Mouse (Mus musculus) heart, adult 18-20 months (tissue): ENCODE measurements around the gene Tmem120b. TPM values are rescaled to one million over a fixed set of nuclear protein-coding genes. Genes with fewer than 3 reads are reported as not detected.

Source experiments
- DNase-seq, 2 experiments: peaks; one replicate each; pipeline ENCODE4 v3.0.0; 2021 to 2022; ENCODE audit warnings: mixed read lengths in 1 of 2
- total RNA-seq, 2 experiments: library from RNA; stranded (reverse); gene quantifications; 2 replicates each; pipeline ENCODE4 v1.2.3; 2021

Tmem120b gene
- total RNA-seq, 2 experiments from 2014 or later, result 10.1 to 10.3 TPM

DNA sequence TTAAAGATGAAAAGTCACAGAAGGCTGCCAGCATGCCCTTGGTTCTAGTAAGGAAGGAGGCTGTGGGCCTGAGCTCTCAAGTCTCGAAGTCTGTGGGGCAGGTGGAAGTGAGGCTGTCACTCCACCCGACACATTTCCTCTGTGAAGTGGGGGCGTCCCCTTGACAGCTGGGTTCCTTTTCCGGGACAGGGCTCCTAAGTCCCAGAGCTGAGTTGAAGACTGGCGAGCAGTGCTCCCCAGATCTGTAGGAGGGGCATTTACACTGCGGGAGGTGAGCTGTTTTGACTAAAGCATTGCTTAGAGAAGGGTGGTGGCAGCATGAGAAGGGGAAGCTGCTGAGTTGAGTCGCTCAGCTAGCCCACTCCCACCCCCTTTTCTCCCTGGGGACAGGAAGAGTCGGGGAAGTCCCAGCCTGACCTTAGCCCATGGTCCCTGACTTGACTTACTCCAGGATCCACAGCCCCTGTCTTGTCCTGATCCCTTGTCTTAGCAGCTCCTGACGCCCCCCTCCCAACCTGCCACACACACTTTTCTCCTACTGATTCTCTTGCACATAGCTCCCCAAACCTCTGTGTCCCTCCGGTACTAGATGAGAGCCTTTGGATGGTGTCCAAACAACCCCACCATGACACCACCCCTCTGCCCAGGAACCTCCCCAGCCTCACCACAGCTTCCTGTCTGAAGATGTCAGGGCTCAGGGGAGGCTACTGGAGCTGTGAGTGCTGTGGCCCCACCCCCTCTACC is 60.4 kb downstream of the Tmem120b start:
- DNase-seq, result peak in 1 of 2 experiments; percentile 78

DNA sequence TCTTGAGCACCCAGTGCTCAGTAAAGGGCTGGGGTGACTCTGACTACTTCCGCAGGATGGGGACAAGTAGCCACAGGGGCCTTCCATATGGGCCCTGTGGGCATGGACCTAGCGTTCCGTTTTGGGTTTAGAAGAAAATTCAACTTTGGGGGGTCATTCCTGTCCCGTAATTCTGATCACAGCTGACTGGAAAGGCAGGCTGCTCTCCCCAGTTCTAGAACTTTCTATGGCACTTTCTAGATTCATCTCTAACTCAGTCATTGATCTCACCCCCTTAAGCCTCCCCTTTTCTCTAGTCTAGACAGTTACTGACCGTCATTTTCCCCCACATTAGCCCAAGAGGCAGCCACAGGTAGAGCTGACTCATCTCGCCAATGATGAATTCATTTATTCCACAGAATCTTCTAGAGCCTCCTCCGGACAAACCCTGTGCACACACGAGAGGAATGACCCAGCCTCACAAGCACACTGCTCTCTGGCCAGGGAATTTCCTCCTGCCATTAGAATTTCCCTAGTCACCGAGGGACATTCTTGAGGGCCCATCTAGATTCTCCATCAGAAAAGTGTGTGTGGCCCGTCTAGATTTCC is 61.0 kb downstream of the Tmem120b start:
- no peak for DNase-seq

DNA sequence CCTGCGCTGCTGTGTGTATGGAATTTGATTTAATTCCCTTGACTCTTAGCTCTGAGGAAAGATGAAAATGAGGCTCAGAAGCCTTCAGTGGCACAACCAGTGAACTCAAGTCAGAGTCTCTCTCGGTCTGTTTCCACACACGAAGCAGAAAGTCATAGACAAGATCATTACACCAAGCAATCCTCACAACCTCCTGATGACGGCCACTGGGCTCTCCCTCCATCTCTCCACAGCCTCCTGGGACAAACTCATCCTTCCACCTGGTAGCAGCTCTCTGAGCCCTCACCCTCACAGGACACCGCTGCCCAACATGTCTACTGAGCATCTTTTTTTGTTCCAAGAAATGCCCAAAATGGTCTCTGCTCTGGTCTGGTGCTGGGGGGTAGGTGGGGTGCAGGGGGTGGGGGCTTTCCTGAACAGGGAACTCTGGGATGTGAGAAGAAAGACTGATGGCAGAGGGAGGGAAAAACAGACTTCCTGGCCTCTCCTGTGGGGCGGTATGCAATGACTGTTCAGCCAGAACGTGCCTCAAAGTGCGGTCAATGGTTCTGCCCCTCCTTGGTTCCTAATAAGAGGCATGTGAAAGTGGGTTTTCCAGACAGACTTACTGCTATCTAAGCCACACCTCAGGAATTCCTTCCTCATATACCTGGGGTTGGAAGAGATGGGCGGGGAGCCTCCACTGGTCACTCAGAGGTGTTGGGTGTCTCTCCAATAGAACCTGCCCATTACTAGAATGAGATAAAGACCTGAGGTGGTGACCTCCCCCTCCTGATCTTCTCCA is 62.0 kb downstream of the Tmem120b start:
- DNase-seq, result no peak

DNA sequence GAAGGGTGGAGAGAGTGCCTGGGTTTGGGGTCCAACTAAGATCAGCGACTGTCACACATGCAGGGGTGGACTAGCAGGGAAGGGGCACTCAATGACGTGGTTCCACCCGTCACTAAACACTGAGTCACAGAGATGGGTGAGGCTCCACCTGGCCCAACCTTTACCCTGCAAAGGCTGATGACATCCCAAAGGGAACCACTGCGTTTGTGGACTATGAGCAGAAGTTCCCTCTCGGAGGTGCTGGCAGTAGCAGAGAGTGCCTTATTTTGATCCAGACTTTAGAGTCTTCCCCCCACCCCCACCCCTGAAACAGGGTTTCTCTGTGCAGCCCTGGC is 62.6 kb downstream of the Tmem120b start:
- no peak for DNase-seq

DNA sequence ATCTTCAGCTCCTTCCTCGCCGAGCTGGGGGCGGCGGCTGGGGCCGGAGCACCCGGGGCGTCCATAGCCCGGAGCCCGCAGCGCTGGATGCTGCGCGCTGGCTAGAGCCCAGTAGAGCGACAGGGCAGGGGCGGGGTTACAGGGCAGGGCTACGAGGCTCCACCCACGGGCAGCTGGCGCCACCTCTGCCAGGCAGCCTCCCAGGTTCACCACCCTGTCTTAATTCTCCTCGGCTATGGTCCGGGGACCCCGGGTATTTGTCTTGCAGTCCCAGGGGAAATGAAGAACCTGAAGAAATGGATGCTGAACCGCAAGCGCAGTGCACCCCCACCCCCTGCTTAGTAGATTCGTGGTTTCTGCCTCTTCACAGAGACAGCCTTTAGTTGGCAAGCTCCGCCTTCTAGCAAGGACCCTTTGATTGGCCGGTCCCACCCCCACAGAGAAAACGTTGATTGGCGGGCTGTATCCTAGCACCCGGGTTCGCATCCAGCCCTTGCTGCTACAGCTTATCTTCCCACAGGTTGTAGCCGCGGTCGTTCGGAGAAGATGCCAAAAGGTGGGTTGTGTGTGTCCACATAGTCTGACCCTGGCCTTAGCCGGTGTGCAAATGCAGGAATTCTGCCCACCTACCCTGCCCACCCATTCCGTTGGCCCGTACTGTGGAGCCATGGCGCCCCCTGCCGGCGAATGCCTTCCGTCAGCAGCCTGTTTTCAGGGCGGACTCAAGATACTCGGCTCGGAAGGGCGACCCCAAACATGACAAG is 64.3 kb downstream of the Tmem120b start, which contains the start of gene Rhof:
TSS of gene Rhof (minus strand) at position 385 of the 764 bp plus-strand sequence.
- DNase-seq, result peak; percentile 85 to 95

DNA sequence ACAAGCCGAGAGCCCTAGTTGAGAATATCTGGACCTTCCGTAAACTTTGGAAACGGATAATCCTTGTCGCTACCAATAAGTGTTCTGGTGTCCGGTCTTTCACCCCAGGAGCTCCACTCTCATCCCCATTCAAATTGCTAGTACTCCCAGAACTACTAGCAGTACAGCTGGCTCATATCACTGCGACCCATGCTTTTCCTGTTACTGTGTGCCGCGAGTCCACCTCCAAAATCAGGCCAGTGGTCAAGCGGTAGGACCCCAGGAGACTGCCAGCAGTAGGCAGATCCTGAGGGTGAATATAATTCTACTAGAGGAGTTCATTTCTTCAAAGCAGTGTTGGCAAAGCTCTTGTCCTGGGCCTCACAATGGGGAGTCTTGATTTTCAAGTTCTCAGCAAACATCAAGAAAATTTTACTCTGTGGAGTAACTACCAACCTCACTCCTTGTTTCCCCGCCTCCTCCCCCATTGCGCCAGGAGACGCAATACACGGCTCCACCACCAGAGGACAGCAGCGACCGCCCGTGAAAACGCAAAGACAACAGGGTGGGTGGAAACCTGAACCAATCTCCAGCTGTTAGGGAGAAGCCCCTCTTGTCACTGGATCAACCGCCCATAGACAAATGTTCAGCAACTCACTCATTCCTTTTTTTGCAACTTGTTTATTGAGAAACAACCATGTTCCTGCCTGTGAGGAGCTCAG is 65.0 kb downstream of the Tmem120b start:
- peak; percentile 89 to 97 for DNase-seq

DNA sequence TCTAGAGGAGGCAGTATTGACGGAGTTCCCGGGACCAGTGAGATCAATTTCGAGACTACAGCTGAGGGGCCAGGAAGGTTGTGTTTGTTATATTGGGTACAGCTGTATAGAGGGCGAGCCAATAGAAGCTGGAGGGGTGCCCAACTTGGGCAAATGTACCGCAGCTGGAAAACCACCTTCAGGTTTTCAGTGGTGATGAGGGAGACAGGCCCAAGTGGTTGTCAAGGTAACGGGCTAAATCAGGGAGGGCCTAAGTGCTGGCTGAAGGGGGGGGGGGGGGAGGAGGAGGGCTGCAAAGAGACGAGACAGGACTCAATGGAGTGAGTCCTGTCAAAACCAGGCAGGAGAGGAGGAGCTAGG is 65.5 kb downstream of the Tmem120b start:
- peak in 1 of 2 experiments; percentile 33 for DNase-seq

DNA sequence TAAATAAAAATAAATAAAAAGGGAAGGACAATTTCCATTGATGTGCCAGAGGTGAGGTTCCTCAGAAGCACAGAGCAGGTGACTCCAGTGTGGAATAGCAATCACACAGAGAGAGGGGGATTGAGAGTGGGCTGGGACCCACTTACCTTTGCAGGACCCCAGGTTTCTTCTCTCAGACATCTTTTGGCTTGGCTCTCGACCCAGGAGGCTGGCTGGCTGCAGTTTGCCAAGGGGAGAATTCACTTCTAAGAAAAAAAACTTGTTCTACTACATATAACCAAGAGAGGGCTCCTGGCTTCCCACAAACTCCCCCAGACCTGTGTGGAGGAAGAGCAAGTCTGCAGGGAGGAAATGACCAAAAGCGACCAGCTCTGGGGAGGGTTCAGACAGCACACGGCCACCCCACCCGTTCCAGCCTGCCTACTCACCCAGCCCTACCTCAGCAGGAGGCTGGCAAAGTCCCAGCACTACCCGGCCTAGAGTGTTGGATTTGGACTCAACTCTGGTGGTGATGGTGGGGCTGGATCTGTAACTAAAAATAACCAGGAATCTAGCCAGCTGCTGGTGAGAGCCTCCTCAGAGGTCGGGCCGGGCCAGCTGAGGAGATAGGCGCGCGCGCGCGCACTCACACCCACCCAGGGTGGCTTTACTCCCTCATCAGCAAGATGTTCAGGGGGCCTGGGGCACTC is 66.1 kb downstream of the Tmem120b start:
- peak; percentile 86 to 90 for DNase-seq

DNA sequence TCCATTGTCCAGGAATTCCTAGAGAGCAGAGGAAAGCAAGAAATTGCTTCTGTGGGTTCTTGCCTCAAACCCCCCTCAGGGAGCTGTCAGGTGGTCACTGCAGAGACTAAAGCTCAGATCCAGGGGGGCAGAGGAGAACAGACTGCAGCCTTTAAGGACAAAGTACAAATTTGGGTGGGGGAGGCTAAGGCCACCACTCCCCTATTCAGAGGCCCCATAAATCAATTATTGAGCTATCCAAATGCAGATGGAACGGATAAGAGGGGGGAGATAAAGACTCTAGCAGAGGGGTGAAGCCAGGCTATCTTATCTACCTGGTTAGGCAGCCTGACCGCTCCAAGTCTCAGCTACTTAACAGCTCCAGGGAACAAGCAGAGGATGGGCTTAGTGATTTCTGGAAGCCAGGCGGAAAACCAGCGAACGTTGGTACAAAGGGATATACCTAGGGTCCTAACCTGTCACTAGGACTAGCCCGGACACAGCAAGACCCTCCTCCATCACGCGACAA is 66.7 kb downstream of the Tmem120b start:
- no peak for DNase-seq

DNA sequence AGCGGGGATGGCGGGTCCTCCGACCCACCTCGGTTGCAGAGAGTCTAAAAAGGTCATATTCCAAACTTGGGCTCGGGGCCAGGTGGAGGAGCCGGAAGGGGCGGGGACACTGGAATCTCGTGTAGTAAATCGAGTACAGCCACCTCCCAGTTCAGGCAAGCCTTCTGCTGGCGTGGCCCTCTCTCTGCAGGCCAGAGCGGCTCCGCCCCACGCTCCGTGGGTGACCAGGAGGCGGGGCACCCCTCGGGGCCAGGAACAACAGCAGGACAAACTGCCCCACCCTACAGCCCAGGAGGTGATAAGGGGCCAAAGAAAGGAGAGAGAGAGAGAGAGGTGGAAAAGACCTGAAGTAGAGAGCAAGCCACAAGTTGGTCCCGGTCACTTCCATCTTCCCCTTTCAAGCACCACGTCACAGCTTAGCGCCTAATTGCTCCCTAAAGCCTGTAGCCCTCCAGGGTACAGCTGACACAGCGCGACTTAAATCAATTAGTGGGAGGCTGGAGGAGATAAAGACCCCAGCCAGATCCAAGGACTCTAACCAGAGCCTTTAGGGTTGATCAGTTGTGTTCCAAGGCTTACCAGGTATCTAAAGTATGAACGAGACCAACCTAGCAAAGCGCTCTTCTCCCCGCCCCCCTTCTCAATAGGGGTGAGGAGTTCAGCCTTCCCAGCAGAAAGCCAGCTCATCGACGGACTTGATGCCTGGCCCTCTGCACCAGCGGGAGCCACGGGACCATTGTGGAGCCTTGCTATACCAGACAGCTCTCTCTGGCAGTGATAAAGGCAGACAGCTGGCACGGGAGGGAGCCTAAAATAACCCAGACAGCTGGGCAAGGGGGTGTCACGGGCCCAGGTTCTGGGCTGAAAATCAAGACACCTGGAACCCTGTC is 67.5 kb downstream of the Tmem120b start:
- DNase-seq, result peak; percentile 97 to 98

DNA sequence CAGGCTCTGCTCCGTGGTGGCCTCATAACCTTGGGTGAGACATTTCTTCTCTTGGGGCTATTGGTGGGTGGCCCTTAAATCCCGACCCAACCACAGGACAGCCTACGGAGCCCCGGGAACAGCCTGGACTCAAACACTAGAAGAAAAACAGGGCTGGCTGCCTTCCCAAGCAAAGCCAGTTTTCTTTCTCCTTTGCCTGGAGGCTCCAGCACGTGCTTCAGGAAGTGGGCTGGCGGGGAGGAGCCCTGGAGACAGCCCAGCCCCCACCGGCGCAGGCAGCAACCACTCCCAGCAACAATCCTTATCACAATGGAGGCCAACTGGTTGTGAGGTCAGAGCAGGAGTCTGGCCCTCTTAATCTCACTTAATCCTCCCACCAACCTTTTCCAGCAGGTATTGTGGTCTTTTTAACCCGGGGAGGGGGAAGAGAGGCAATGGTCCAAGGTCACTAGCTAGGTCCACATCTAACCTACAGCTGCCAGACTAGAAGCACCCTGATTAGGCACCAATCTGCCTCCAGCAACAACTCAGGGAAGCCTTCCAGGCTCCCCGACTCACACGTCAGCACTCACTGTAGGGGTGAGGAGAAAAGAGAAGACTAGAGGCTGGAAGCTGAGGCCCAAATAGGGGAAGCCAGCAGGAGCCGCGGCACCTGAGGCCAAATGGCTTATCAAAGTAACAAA is 68.3 kb downstream of the Tmem120b start:
- DNase-seq, result peak; percentile 95 to 98

DNA sequence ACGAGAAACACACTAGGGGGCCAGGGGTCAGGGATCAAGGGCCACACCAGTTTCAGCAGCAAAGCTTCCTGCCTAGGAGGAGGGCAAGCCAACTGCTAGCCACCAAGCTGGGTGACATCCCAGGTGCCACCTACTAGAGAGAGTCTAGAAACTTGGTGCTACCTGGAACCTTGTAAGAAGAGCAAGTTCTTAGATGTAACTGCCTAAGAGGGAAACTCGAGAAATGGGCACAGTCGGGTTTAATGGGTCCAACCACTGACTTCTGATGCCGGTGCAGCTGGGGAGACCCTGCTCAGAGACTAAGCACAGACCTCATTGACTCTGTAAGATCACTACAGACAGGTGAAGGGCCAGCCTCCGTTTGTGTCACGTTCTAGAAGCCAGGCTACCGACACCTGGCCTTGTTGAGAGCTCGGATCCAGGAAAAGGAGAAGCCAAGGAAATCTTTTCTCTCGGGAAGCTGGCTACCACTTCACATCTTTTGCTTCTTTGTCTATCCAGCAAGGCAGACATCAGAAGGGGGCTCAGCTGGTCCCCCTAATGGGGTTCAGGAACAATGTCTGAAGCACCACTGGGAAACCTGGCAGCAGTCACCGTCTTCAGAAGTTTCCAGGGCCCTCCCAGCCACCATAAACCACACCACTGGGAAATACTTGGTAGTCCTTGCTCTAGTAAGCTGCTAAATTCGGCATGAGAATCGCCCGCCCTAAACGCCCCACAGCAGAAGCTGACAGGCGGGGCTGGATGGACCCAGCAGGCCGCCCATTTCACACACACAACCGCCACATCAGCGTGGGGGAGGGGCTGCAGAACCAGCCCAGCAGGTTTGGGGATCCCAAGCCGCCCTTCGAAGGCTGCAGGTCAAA is 69.1 kb downstream of the Tmem120b start:
- DNase-seq, result peak; percentile 92 to 94

DNA sequence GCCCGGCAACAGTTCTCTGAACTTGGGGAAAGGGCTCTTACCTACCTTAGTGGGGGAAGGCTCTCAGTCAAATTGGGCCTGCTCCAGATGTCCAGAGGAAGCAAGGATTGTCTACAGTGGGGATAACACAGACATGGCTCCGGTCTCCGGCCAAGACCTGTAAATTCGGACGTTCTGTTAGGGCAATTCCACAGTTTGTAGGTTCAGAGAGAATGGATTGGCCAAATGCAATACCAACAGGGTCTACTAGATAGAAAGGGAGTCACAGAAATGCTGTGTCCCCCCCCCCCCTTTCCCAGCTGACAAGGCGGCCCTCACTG is 69.7 kb downstream of the Tmem120b start:
- no peak for DNase-seq

DNA sequence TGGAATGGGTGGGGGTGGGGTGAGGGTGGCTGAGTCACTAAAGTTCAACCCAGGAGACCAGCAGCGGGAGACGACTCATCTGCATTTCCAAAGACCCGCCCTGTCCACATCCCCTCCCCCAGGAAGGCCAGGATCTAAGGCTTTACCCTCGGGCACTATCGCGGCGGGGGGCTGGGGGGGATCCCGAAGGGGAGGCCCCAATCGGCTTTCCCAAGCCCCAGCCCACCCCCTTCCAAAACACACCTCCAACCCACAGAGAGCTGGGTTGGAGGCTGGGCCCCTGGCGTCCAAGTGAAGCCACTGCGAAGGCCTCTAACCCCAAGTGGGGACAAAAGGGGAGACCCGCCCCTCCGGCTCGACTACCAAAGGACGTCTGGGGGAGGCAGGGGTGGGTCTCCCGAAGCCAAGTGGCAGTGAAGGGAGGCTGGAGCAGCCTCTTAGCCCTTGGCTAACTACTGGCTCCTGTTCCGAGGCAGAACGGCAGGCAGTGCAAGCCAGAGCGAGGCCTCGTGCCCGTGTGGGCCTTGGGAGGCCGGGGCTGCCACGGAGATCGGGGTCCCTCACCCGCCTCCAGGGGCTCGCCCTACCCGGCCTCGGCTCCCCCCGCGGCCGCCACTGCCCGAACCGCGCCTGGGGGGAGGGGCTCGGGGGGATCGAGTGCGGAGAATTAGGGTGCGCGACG is 70.2 kb downstream of the Tmem120b start:
- peak; percentile 83 to 89 for DNase-seq

DNA sequence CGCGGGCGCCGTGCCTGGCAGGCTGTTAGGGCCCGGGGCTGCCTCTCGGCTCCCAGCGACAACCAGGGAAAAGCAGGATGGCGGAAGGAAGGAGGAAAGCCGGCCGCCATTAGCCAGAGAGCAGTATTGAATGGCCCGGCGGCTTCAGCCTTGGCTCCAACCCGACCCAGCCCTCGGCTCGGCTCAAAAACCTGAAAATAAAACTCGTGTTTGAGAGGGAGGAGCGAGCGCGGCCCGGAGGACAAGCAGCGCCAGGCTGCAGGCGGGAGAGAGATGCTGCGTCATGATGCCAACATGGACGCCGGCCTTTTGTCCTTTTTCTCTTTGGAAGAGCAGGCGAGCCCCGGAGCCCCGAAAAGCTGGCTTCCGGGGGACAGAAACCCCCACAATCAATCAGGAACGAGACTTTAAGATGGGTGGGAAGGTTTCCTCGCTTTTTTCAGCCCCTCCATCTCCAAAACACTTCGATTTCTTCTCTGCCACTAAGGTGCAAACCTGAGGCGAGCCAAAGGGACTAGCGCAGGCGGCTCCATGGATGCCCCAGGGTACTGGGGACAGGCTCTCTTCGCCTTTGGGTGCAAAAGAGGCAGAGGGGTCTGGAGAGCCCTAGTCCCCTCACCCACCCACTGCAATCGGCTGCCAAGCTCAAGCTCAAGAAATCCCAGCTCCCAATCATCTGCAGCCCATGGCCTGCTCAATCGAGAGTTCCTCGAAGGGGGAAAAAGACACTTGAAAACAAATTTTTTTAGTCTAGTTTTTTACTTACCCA is 70.9 kb downstream of the Tmem120b start:
- peak; percentile 92 to 93 for DNase-seq

DNA sequence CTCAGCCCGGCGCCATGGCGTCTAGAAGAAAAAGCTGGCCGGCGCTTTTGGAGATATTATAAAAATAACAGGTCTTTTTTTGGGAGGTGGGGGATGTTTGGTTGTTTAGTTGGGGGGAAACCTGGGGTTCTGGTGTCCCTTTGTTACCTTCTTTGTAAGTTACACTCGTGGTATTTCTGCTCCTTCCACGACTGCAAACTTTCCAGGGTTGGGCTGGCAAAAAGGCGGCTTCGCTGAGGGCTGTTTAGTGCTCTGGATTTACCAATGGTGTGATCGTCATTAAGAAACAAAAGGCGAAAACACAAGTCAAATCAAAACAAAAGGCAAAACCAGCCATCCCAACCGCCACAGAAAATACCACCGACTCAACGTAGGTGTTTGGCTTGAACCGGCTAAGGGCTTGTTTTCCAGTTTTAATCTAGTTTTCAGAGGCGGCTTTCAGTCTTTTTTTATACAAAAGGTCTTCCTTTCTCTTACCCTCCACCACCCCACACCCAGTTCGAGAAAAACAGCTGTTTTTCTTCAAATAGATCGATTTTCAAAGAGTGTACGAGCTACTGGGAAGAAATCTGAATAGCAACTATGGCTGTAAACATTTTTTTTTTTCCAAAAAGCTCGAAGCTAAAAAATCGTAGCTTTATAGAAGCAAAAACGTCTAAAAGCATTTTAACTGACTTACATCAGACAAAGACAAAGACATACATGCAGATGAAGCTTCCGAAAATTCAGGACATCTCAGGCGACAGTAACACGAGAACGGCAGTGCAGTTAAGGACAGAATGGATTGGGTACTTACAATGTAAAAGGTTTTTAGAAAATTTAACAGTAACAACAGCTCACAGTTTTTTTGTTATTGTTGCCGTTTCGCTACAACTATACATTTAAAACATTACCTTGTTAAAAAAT is 71.8 kb downstream of the Tmem120b start:
- peak in 1 of 2 experiments; percentile 78 for DNase-seq
